Mouse (Mus musculus) gastrocnemius, adult 8-10 months (tissue): ENCODE measurements around the gene Phf2. TPM values are rescaled to one million over a fixed set of nuclear protein-coding genes. Genes with fewer than 3 reads are reported as not detected.

Experiments used
- DNase-seq, 2 experiments: peaks; one replicate each; pipeline ENCODE4 v3.0.0; 2022; ENCODE audit warnings: low spot score in 2 of 2
- total RNA-seq, 4 experiments: library from RNA; stranded (reverse); gene quantifications; 2 replicates each; pipeline ENCODE4 v1.2.4; 2022

Gene Phf2
- total RNA-seq, result 10 to 100 TPM; 32.5 to 39.7 (median 36.2) TPM

DNA sequence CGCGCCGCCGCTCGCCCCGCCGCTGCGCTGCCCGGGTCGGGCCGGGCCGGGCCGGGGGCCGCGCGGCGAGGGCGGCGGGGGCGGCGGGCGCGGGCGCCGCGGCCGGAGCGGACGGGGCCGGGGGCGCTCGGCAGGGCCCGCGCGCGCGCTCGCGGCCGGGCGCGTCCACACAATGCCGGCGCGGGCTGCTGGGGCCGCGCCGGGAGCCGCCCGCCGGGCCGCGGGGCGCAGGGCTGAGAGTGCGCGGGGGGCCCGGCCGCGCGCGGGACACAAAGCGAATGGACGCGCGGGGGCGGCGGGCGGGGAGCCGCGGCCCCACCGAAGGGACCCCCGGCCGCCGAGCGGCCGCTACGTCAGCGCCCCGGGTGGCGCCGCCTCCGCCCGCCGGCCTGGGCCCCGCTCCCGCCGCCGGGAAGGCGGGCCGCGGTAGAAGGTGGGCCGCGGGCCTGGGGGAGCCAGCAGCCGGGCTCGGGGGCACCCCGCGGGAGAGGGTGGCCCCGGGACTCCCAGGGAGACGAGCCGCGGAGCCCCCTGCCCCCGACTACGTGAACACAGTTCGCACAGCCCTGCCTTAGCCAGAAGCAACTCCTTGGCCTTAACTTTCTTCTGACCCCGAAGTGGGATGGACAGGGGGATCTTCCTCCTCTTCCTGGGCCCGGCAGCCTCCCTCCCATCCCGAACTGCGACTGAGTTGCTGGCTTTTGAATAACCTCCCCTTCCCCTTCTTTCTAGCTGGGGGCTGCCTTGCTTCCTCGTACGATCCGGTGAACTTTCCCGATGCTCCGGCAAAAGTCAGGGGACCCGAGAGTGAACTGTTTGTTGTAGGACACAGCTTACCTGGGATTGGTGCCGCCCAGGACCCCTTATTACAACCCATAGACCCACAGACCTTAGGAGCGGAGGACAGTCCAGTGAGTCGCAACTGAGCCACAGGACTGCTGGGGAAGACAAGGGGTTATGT, at the start of gene Phf2:
Gene Phf2 (minus strand): TSS at position 349 of the 961 bp plus-strand sequence.
- no peak for DNase-seq

DNA sequence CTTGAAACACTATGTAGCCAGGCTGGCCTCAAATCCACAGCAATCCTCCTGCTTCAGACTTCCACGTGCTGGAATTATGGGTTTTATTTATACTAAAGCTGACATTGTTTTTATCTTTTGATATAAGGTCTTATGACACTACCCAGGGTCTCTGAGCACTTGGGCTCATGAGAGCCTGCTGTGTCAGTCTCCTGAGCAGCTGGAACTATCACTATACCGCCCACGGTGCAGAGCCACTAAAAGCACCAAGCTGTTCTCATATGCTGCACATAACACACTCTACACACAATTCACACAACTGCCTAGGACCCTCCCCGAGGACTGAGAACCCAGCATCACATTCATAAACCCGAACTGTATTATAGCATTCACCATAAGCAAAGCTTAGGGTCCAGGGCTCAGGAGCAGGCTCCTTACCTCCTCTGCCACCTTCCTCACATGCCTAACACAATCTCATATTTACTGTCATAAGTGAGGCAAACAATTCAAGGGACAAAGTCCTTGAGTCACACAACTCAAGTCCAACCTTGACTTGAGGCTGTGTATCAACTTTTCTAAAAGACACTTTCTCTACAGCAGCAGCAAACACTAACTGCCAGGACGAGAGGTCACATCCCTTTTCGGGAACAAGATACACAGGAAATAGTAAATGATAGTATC, 49.0 kb upstream of the Phf2 start:
- no peak for DNase-seq

DNA sequence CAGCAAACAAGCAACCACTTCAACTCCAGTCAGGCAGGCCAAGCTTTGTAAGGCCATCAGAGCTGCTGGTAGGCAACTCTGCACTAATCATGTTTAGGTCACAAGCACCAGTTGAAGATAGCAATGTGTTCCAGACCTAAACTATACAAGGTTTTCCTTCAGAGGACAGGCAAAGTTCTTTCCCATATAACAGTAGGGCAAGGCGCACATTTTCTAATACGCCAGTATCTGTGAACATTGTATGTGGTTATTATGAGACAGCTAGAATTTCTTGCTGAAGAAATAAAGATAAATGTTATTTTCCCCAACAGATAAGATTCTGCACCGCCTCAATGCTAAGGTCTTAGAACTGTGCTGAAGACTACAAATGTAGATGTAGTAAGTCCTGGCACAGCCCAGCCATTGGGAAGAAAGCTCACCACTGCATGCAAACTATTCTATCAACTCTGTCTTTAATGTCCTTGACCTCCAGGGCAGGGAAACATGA, 46.2 kb upstream of the Phf2 start:
- DNase-seq, result no peak

DNA sequence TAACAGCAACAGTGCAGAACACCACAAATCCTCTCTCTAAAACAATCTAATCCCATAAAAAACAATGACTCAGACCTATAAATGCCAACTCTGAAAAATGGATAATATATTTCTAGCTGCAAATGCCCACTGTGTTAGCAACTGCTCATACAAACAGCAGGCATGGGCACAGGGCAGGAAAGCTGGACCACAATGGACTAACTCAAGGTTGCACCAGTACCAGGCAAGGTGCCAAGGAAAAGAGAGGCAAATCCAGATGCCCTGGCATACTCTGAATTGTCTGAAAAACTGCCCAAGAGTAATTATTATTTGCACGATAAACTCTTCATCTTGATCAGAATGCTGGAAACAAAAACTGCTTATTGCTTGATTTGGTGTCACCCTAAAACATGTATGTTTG, 42.8 kb upstream of the Phf2 start:
- no peak for DNase-seq

DNA sequence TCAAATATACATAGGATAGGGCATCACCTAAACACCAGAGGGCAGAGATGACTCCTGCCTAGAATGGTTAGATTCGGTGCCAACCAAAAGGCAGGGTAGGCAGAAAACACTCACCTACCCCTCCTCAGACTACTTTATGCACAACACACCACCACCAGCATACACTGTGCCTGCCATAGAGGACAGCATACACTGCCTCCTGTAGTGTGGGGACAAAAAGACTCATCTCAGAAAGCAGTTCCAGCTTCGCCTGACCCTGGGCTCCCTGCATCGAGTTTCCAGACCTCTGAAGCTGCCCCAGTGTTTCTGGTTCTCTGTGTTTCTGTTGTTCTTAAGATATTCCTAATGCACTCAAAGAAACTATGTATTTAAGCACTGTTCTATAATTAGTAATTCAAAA, 42.2 kb upstream of the Phf2 start:
- DNase-seq, result no peak

DNA sequence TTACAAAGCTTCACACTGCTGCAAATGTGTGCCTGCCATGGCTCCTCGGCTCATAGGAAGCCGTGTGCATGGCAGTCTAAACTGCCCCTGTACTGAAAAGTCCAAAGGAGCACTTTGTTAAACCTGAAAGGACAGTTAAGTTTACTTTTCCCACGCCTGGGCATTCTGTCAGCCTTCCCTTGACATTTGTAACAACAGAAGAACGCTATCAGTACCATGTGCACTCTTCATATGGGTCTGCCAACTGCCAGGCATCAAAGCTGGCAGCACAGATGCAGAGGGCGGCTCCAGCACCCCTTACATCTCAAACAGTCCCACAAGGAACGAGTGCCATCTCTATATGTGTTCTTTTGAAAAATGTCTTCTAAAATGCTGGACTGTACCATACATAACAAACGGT, 40.5 kb upstream of the Phf2 start:
- DNase-seq, result no peak

DNA sequence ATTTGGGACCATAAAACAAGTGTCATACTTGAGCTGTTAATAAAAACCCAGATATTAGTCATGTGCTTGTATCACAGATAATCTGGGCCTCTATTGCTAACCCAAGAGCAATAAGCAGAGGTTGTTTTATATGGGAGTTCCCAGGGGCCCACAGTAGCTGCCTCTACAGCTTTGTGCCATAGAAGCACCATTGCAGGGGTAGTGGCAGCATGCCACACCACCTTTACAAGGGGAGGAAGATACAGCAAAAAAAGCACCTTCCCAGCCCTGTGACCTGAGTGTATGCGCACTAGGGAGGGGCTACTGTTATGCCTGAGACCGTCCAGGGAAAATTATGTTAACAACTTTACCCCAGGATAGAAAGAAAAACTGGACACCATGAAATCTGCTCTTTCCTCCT, 34.5 kb upstream of the Phf2 start:
- no peak for DNase-seq

DNA sequence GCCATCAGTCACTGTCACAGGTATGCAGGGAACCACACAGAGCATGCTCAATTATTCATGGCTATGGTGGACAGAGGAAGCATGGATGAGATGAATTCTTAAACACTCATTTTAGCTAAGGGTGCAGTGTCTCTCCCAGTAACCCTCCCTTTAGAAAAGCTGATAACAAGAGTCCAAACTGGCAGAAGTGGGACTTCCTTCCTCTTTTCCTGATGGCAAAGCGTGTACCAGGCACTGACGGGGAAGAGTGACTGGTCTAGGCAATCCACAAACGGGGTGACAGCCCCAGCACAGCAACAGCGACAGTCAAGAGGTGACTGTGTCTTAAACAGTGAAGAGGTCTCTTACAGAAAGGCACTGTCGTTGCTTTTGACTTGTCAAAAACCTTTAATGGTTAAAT, 24.5 kb upstream of the Phf2 start:
- DNase-seq, result no peak

DNA sequence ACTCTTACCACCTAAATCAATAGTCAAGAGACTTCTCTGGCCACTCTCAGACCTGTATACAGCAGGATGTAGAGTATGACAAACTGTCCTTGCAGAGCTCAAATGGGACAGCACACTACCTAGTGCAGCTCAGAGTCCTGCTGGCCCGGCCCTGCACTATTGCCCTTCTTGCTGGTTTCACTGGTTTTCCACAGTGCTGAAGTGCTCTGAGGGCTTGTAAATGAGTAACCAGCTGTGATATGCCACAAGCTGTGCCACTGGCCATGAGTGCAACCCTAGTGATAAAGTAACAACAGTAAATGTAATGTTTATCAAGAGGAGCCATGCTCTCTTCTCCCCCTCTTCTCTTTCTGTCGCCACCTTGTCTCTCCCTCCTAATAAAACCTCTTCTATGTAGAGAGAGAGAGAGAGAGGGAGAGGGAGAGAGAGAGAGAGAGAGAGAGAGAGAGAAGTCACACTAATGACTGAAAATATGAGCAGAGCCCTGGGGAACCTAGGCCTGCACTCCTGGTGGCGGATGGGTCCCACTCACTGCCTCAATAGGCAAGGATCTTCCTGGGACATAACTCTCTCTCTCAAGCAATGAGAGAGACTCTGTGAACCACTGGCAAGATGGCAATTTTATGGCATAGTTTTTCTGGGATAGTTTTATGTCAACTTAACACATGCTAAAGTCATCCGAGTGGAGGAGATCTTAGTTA, 19.5 kb upstream of the Phf2 start:
- no peak for DNase-seq

DNA sequence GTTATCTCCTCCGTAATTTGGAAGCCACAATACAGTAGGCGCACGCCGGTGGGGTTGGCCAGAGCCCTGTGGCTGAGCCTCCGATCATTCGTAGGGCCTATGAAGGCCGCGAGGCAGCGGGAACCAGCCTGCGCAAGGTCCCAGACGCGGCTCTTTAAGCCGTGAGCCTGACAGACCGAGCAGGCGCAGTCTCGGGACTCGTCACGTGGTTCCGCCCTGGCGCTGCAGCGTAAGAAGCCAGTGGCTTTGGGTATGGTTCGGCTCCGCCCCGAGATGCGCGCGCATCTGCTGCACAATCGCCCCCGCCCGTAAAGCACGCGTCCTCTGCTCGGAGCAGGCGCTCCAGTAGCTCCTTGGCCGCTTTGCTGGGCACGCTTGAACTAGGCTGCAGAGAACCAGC, 7.6 kb upstream of the Phf2 start:
- peak; percentile 97 to 98 for DNase-seq

DNA sequence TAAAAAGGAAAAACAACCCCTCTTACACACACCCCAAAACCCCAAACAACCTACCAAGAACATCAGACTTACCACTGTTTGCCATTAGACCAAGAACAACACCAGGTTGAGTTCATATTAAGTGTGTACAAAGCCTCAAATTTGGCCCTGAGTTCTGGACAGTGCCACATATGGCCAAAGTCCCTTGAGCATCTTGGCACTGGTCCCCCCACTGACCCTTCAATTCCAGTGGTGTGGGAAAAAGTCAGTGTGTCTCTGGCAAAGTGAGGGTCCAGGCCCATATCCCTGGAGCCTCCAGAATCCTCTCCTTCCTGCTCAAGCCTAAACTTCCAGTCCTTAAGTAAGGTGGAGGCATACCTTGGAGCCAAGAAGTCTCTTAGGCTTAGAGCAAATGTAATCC, 6.9 kb upstream of the Phf2 start:
- DNase-seq, result no peak

DNA sequence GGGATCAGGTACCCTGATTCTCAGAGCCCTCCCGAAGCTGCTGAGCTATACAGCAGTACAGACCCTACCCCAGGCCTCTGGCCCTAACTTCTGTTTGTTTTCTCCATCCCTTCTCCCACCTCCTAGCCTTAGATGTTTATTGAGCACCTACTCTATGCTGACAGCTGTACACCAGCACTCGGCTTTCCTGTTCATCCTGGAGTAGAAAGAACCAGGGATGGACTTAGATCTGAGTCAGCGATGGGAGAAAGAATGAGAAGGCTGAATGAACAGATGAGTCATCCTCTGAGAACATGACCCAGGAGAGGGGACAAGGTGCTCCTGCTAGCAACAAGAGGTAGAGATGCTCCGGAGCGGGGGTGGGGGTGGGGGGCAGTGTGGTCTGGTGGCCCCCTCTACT, 1.8 kb upstream of the Phf2 start:
- no peak for DNase-seq

DNA sequence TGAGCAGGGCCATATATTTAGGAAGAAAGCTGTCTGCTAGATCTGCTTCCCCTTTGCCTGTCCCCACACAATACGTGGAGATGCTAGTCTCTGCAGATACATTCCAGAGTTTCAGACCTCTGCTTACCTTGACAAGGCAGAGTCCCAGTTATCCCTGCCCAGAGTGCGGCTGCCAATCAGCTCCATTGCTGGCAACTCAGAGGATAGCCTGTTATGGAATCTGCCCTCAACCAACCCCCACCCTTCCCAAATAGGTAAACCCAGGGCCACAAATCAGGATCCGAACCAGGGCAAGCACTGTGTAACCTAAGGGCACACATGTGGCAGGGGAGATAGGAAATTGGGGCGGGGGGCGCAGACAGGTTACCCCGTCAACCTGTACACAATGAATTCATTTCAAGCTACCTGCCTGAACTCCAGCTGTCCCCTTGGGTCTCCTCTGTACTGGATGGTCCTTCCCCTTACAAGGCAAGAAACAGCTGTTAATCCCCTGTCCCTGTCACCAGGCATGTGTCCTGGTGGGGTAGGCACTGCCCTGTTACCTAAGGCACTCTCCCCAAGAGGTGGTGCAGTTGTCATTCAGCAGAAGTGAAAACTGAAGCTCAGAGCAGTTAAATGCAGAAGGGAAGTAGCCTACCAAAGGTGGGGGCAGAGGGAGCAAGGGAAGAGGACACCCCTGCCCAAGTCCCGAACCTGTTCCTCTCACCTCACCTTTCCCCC, 1.1 kb upstream of the Phf2 start:
- no peak for DNase-seq

DNA sequence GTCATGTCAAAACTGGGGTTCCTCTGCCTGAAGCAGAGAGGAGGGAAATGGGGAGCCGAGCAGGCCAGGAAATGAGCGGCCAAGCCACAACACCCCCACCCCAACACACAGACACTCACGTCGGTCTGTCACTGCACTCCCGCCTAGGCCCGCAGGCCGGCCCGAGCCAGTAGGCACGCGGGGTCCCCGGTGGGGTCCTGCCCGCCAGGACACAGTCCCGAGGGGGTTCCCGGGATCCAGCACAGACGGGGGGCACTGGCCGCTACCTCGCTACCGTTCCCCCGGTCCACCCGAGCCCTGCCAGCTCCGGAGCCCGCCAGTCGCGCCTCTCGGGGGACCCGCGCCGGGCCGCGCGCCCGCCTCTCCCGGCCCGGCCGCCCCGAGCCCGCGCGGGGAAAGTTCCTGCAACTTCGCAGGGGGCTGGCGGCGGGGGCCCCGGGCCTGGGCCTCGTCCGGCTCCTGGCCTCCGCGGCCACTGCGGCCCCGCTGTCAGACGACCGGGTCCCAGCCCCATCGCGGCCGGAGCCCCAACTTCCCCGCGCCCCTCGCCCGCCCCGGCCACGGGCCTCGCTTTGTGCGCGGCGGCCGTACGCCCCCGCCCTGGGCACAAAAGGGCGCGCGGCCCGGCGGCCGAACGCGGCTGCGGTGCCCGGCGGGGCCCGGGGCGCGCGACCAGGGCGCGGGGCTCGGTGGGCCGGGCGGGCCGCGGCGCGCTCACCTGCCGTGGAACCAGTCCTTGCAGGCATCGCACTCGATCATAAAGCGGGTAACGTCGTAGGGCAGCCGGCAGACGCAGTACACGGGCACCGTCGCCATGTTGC, 759 bp downstream of the Phf2 start:
- no peak for DNase-seq

DNA sequence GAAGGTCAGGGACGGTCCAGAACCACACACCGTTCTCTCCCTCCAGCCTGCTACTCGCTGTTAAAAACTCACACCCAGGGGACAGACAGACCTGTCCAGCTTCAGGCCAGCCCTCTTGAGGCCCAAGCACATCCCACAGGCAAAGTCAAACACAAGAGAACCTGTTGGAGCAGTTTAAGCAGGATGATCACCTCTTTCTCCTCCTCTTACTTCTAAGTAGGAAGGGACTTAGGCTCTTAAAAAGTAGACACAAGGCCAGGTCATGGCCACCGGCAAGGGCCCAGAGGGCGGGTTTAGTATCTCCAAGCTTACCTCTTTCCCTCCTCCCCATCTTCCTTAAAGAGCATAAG, 1.3 kb downstream of the Phf2 start:
- DNase-seq, result no peak

DNA sequence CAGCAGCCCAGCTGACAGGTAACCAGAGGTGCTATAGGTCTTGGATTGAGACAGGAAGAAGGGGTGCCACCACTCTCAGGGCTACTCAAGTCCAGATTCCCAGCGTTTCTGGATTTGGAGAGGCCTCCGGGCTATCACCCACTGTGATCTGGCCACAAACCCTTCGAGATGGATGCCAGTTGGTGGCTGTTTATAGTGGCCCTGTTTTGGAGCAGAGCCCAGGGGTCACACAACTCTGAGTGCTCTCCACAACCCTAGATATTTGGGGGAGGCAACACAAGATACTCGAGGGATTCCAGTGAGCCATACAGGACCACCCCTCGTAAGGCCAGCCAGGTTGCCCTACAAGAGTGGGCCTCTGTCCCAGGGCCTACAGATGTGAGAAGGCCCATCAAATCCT, 1.8 kb downstream of the Phf2 start:
- no peak for DNase-seq

DNA sequence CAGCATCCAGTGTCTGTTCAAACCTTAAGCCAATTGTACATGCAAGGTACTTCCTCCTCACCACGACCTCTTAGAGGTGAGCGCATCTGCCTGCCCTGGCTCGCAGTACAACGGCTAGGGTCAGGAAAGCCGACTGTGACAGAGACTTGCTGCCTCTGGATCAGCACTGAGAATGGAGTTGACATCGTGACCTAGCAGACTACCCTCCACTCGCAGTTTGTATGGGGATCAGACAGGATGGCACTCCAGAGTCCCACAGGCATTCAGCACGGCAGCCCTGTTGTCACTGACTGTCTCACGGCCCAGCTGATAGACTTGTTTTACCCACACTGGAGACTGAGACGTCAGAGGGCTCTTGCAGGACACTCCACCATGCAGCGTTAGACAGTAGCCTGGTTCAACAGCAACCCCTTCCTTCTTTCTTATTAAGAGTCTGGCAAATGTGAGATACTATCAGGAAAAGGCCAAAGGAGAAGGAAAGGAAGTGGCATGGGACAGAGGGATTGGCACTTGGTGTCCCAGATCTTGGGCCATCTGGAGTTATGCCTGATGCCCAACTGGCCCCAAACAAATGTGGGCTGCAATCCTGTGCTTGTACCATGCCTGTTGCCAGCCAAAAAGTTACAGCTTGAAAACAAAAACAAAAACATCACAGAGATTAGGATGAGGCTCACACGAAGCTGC, 6.1 kb downstream of the Phf2 start:
- no peak for DNase-seq

DNA sequence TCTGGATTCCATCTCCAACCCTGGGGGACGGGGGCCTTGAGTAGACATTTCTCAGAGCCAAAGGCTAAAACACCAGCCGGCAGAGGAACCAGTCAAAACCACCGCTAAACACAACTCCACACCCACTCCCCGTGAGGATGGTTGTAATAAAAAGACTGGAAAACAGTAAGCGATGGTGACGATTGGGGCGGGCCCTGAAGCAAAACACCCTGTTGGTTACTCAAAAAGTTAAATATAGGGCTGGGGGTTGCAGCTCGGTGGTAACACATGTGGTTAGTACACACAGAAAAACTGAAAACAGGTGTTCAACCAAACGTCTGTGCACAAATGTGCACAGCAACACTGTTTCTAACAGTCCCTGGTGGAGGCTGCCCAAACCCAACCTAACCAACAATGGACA, 7.4 kb downstream of the Phf2 start:
- DNase-seq, result no peak

DNA sequence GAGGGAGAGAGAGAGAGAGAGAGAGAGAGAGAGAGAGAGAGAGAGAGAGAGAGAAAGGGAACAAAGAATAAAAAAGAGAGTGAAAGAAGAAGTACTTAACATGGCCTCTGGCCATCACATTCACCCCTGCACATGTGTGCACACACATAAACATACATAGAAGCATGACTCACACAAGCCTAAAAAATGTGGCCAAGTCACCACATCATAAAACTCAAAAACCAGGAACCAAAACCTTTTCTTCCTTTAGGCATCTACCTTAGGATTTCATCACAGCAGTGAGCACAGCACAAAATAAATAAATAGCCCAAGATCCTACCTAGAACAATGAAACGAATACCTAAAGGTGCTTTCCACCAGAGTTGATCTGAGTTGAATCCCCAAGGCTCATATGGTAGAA, 9.0 kb downstream of the Phf2 start:
- DNase-seq, result no peak

DNA sequence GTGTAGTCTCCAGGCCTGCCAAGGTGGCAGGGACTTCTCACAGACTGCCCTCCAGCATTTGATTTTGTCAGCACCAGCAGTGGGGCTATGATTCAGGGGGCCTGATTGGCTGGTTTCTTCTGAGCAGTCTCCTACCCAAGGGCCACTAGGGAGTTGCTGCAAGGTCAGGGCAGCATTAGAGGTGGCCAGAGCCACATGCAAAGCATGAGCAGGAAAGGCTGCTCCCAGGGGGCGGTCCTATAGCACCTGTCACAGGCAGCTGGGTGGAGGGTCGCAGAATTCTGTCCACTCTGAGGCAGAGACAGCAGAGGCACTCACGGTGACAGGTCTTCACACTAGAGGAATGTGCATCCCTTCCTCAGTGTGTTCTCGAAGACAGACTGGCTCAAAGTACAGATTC, 12.1 kb downstream of the Phf2 start:
- no peak for DNase-seq
